Mouse (Mus musculus): ENCODE measurements around the gene Olfr1362. TPM values are rescaled to one million over a fixed set of nuclear protein-coding genes. Genes with fewer than 3 reads are reported as not detected.

The Olfr1362 gene
- polyA plus RNA-seq (2014; fragmentation: Nextera tagmentation; extraction: Ambion mirVana): not detected in 2 replicates

DNA sequence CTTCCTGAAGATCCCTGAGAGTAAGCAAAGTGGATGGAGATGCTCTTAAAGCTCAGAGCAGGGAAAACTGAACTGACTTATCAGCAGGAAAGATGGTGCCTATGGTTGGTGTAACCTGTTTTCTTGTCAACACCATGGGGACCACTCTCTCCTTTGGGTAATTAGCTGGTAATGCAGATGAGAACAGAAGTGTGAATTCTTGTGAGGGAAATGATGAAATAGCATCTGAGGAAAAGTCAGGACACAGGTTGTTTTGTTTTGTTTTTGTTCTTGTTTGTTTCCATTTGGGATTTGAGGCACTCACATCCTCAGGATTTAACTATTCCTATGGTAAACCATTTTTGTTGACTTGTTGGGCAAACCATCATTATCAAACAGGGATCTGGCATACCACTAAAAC lies at the start of gene Olfr1362:
Gene Olfr1362 (minus strand): TSS at position 101 of the 400 bp plus-strand sequence.
- Histone ChIP-seq H3K36me3 (ENCODE audit: control insufficient read depth, insufficient read depth, low read length) (no peaks in the 10 kb centered on the region), H3K27me3 (ENCODE audit: control insufficient read depth, insufficient read depth, low read length) (no peaks in the 10 kb centered on the region), H3K27ac (replicated peaks in 1 of 2; ENCODE audit: control insufficient read depth in 1 of 2, insufficient read depth in 1 of 2, low read depth in 2 of 2, low read length in 2 of 2) (no peak within 1 kb of the TSS), H3K4me1 (ENCODE audit: control insufficient read depth in 2 of 2, insufficient read depth in 2 of 2, low read length in 2 of 2) (no peaks in the 10 kb centered on the region), H3K4me2 (ENCODE audit: low read length) (no peak within 1 kb of the TSS), H3K9ac (ENCODE audit: low read length) (no peak within 1 kb of the TSS), H3K4me3 (ENCODE audit: control insufficient read depth in 1 of 2, insufficient read depth in 1 of 2, low read depth in 1 of 2, low read length in 2 of 2) (no peak within 1 kb of the TSS), H3K9me3 (ENCODE audit: control insufficient read depth, low read length) (no peaks in the 10 kb centered on the region)
- ATAC-seq (ENCODE audit: insufficient number of reproducible peaks, insufficient read depth, low FRiP score, low read depth): no peak

DNA sequence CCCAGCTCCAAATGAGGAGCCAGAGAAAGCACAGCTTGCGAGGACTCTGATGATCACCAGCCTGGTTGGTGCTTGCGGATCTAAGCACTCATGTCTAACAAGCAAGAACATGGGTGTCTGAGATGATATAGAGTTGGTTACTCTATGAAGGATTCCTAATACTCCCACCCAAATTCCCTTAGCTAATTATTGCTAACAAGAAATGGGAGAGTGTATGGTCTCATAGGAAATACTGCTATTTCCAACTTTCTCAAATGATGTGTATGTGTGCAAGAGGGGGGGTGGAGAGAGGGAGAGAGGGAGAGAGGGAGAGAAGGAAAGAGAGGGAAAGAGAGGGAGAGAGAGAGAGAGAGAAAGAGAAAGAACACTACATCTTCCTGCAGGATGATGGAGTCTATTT lies 49.5 kb upstream of the Olfr1362 start, which contains the start of gene Olfr1361:
Gene Olfr1361 (minus strand): TSS at position 101 of the 400 bp plus-strand sequence.
- no peak within 1 kb of the TSS for H3K27ac ChIP-seq (replicated peaks in 1 of 2; ENCODE audit: control insufficient read depth in 1 of 2, insufficient read depth in 1 of 2, low read depth in 2 of 2, low read length in 2 of 2)
- H3K9me3 ChIP-seq (ENCODE audit: control insufficient read depth, low read length): no peaks in the 10 kb centered on the region
- no peaks in the 10 kb centered on the region for H3K4me1 ChIP-seq (ENCODE audit: control insufficient read depth in 2 of 2, insufficient read depth in 2 of 2, low read length in 2 of 2)
- no peaks in the 10 kb centered on the region for H3K36me3 ChIP-seq (ENCODE audit: control insufficient read depth, insufficient read depth, low read length)
- no peak within 1 kb of the TSS for H3K4me2 ChIP-seq (ENCODE audit: low read length)
- H3K27me3 ChIP-seq (ENCODE audit: control insufficient read depth, insufficient read depth, low read length): no peaks in the 10 kb centered on the region
- WGBS: 77% methylated on average over 2 of the region's 2 CpGs
- no peak for ATAC-seq (ENCODE audit: insufficient number of reproducible peaks, insufficient read depth, low FRiP score, low read depth)
- H3K4me3 ChIP-seq (ENCODE audit: control insufficient read depth in 1 of 2, insufficient read depth in 1 of 2, low read depth in 1 of 2, low read length in 2 of 2): no peak within 1 kb of the TSS
- H3K9ac ChIP-seq (ENCODE audit: low read length): no peak within 1 kb of the TSS

GRCm38 (mm10) chr13:21642418-21642817 lies 28.6 kb upstream of the Olfr1362 start, which contains the start of gene Olfr11:
Olfr11 (minus strand) TSS chr13:21642518.
- no peaks in the 10 kb centered on the region for H3K27me3 ChIP-seq (ENCODE audit: control insufficient read depth, insufficient read depth, low read length)
- WGBS: 80% methylated on average over 2 of the region's 2 CpGs
- no peak within 1 kb of the TSS for H3K27ac ChIP-seq (replicated peaks in 1 of 2; ENCODE audit: control insufficient read depth in 1 of 2, insufficient read depth in 1 of 2, low read depth in 2 of 2, low read length in 2 of 2)
- no peak within 1 kb of the TSS for H3K4me3 ChIP-seq (ENCODE audit: control insufficient read depth in 1 of 2, insufficient read depth in 1 of 2, low read depth in 1 of 2, low read length in 2 of 2)
- ATAC-seq (ENCODE audit: insufficient number of reproducible peaks, insufficient read depth, low FRiP score, low read depth): no peak
- no peaks in the 10 kb centered on the region for H3K9me3 ChIP-seq (ENCODE audit: control insufficient read depth, low read length)
- no peak within 1 kb of the TSS for H3K4me2 ChIP-seq (ENCODE audit: low read length)
- H3K9ac ChIP-seq (ENCODE audit: low read length): no peak within 1 kb of the TSS
- H3K36me3 ChIP-seq (ENCODE audit: control insufficient read depth, insufficient read depth, low read length): no peaks in the 10 kb centered on the region
- H3K4me1 ChIP-seq (ENCODE audit: control insufficient read depth in 2 of 2, insufficient read depth in 2 of 2, low read length in 2 of 2): no peaks in the 10 kb centered on the region

DNA sequence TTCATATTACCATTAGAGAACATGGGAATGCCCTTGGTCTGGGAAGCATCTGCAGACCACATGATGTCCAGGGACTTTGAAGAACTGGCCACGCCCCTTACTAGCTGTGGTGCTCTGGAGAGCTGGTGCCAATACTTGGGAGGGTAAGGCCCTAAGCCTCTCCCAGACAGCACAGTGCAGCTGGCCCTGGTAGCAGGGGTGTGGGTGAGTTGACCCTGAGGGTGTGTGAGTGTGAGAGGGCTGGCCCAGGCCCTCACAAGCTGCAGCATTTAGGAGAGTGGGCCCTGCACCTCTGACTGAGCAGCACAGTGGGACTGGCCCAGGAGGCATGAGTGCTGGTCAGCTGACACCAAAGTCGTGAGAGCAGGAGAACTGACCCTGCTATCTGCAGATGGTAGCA lies 22.2 kb downstream of the Olfr1362 start:
- H3K9me3 ChIP-seq (ENCODE audit: control insufficient read depth, low read length): peaks cover 6% of the 10 kb centered on the region; the same call in 1 of the 2 replicates
- no peaks in the 10 kb centered on the region for H3K36me3 ChIP-seq (ENCODE audit: control insufficient read depth, insufficient read depth, low read length)
- no peak overlapping the region for H3K27ac ChIP-seq (replicated peaks in 1 of 2; ENCODE audit: control insufficient read depth in 1 of 2, insufficient read depth in 1 of 2, low read depth in 2 of 2, low read length in 2 of 2)
- H3K4me1 ChIP-seq (ENCODE audit: control insufficient read depth in 2 of 2, insufficient read depth in 2 of 2, low read length in 2 of 2): no peaks in the 10 kb centered on the region
- ATAC-seq (ENCODE audit: insufficient number of reproducible peaks, insufficient read depth, low FRiP score, low read depth): no peak
- no peak overlapping the region for H3K9ac ChIP-seq (ENCODE audit: low read length)
- no peak overlapping the region for H3K4me2 ChIP-seq (ENCODE audit: low read length)
- no peak overlapping the region for H3K4me3 ChIP-seq (ENCODE audit: control insufficient read depth in 1 of 2, insufficient read depth in 1 of 2, low read depth in 1 of 2, low read length in 2 of 2)
- no peaks in the 10 kb centered on the region for H3K27me3 ChIP-seq (ENCODE audit: control insufficient read depth, insufficient read depth, low read length)
- WGBS: 40% methylated on average over 2 of the region's 2 CpGs

- WGBS: 77% methylated on average over 2 of the region's 2 CpGs
- H3K4me1 ChIP-seq (ENCODE audit: control insufficient read depth in 2 of 2, insufficient read depth in 2 of 2, low read length in 2 of 2): no peaks in the 10 kb centered on the region
Observed at GRCm38 (mm10) chr13:21581659-21582058, 32.2 kb downstream of the Olfr1362 start, which contains the start of gene Olfr1364. Olfr1364 (minus strand) TSS chr13:21581759.

More at GRCm38 (mm10) chr13:21581659-21582058, 32.2 kb downstream of the Olfr1362 start, which contains the start of gene Olfr1364:
- Histone ChIP-seq H3K27me3 (ENCODE audit: control insufficient read depth, insufficient read depth, low read length) (no peaks in the 10 kb centered on the region), H3K27ac (replicated peaks in 1 of 2; ENCODE audit: control insufficient read depth in 1 of 2, insufficient read depth in 1 of 2, low read depth in 2 of 2, low read length in 2 of 2) (no peak within 1 kb of the TSS), H3K9ac (ENCODE audit: low read length) (no peak within 1 kb of the TSS), H3K9me3 (ENCODE audit: control insufficient read depth, low read length) (no peaks in the 10 kb centered on the region), H3K36me3 (ENCODE audit: control insufficient read depth, insufficient read depth, low read length) (no peaks in the 10 kb centered on the region), H3K4me2 (ENCODE audit: low read length) (no peak within 1 kb of the TSS), H3K4me3 (ENCODE audit: control insufficient read depth in 1 of 2, insufficient read depth in 1 of 2, low read depth in 1 of 2, low read length in 2 of 2) (no peak within 1 kb of the TSS)
- ATAC-seq (ENCODE audit: insufficient number of reproducible peaks, insufficient read depth, low FRiP score, low read depth): no peak

Other genes starting within 250 kb of the Olfr1362 start
- gene Zkscan3, start 211.3 kb downstream of the Olfr1362 start, polyA plus RNA-seq (2014; fragmentation: Nextera tagmentation; extraction: Ambion mirVana): 67.1 and 67.3 TPM in 2 replicates
- 2.4 and 3.6 TPM in 2 replicates for gene Pgbd1, start 173.0 kb downstream of the Olfr1362 start, polyA plus RNA-seq (2014; fragmentation: Nextera tagmentation; extraction: Ambion mirVana)
- 28.1 and 29.9 TPM in 2 replicates for gene Zscan26, start 160.3 kb downstream of the Olfr1362 start, polyA plus RNA-seq (2014; fragmentation: Nextera tagmentation; extraction: Ambion mirVana)
- gene Nkapl, start 145.5 kb downstream of the Olfr1362 start, polyA plus RNA-seq (2014; fragmentation: Nextera tagmentation; extraction: Ambion mirVana): 2.0 and 2.1 TPM in 2 replicates
- gene Zkscan4, start 135.1 kb downstream of the Olfr1362 start, polyA plus RNA-seq (2014; fragmentation: Nextera tagmentation; extraction: Ambion mirVana): 1.7 and 1.9 TPM in 2 replicates
- not detected in 2 replicates for gene Gm10065, start 134.6 kb downstream of the Olfr1362 start, polyA plus RNA-seq (2014; fragmentation: Nextera tagmentation; extraction: Ambion mirVana)
- gene AK157302, start 118.8 kb downstream of the Olfr1362 start, polyA plus RNA-seq (2014; fragmentation: Nextera tagmentation; extraction: Ambion mirVana): 0.57 and 0.61 TPM in 2 replicates
- gene Gm11273, start 112.6 kb downstream of the Olfr1362 start, polyA plus RNA-seq (2014; fragmentation: Nextera tagmentation; extraction: Ambion mirVana): 15.0 and 17.5 TPM in 2 replicates
- gene Zkscan8, start 82.9 kb downstream of the Olfr1362 start, polyA plus RNA-seq (2014; fragmentation: Nextera tagmentation; extraction: Ambion mirVana): 6.3 and 7.2 TPM in 2 replicates
- 0.07 and 0.11 TPM in 2 replicates for gene Olfr1366, start 71.2 kb downstream of the Olfr1362 start, polyA plus RNA-seq (2014; fragmentation: Nextera tagmentation; extraction: Ambion mirVana)
- gene Olfr1535, start 54.1 kb downstream of the Olfr1362 start, polyA plus RNA-seq (2014; fragmentation: Nextera tagmentation; extraction: Ambion mirVana): not detected in 2 replicates
- not detected in 2 replicates for gene Olfr1364, start 32.3 kb downstream of the Olfr1362 start, polyA plus RNA-seq (2014; fragmentation: Nextera tagmentation; extraction: Ambion mirVana)
- gene Olfr11, start 28.5 kb upstream of the Olfr1362 start, polyA plus RNA-seq (2014; fragmentation: Nextera tagmentation; extraction: Ambion mirVana): not detected in 2 replicates
- gene Olfr1361, start 49.4 kb upstream of the Olfr1362 start, polyA plus RNA-seq (2014; fragmentation: Nextera tagmentation; extraction: Ambion mirVana): not detected in 2 replicates
- gene Olfr1360, start 63.4 kb upstream of the Olfr1362 start, polyA plus RNA-seq (2014; fragmentation: Nextera tagmentation; extraction: Ambion mirVana): not detected in 2 replicates
- not detected in 2 replicates for gene Olfr1359, start 84.1 kb upstream of the Olfr1362 start, polyA plus RNA-seq (2014; fragmentation: Nextera tagmentation; extraction: Ambion mirVana)
- 1.2 and 1.4 TPM in 2 replicates for gene Hist1h2bl, start 102.1 kb upstream of the Olfr1362 start, polyA plus RNA-seq (2014; fragmentation: Nextera tagmentation; extraction: Ambion mirVana)
- 12.2 and 15.1 TPM in 2 replicates for gene Hist1h2ai, start 102.4 kb upstream of the Olfr1362 start, polyA plus RNA-seq (2014; fragmentation: Nextera tagmentation; extraction: Ambion mirVana)
- 2.4 and 4.4 TPM in 2 replicates for gene Hist1h3h, start 103.6 kb upstream of the Olfr1362 start, polyA plus RNA-seq (2014; fragmentation: Nextera tagmentation; extraction: Ambion mirVana)
- gene Hist1h2bm, start 108.0 kb upstream of the Olfr1362 start, polyA plus RNA-seq (2014; fragmentation: Nextera tagmentation; extraction: Ambion mirVana): 1.00 TPM in 2 replicates
- gene Hist1h4j, start 121.0 kb upstream of the Olfr1362 start, polyA plus RNA-seq (2014; fragmentation: Nextera tagmentation; extraction: Ambion mirVana): 0.50 and 0.58 TPM in 2 replicates
- gene Hist1h4k, start 136.5 kb upstream of the Olfr1362 start, polyA plus RNA-seq (2014; fragmentation: Nextera tagmentation; extraction: Ambion mirVana): 0.94 and 4.1 TPM in 2 replicates
- 4.3 and 8.0 TPM in 2 replicates for gene Hist1h2ak, start 139.8 kb upstream of the Olfr1362 start, polyA plus RNA-seq (2014; fragmentation: Nextera tagmentation; extraction: Ambion mirVana)
- gene Hist1h2bn, start 140.1 kb upstream of the Olfr1362 start, polyA plus RNA-seq (2014; fragmentation: Nextera tagmentation; extraction: Ambion mirVana): 2.2 and 2.7 TPM in 2 replicates
- gene Hist1h1b, start 166.6 kb upstream of the Olfr1362 start, polyA plus RNA-seq (2014; fragmentation: Nextera tagmentation; extraction: Ambion mirVana): 5.3 and 7.2 TPM in 2 replicates
- 70.6 and 84.8 TPM in 2 replicates for gene Hist1h3i, start 169.3 kb upstream of the Olfr1362 start, polyA plus RNA-seq (2014; fragmentation: Nextera tagmentation; extraction: Ambion mirVana)
- gene Hist1h2an, start 173.2 kb upstream of the Olfr1362 start, polyA plus RNA-seq (2014; fragmentation: Nextera tagmentation; extraction: Ambion mirVana): 2.0 TPM in 1 of 2 replicates, not detected in the other
- 0.38 and 0.58 TPM in 2 replicates for gene Hist1h2bp, start 173.4 kb upstream of the Olfr1362 start, polyA plus RNA-seq (2014; fragmentation: Nextera tagmentation; extraction: Ambion mirVana)
- gene Hist1h2bq, start 196.2 kb upstream of the Olfr1362 start, polyA plus RNA-seq (2014; fragmentation: Nextera tagmentation; extraction: Ambion mirVana): 9.4 and 9.6 TPM in 2 replicates
- gene Hist1h2ao, start 196.4 kb upstream of the Olfr1362 start, polyA plus RNA-seq (2014; fragmentation: Nextera tagmentation; extraction: Ambion mirVana): not detected in 2 replicates
- gene Hist1h4m, start 197.7 kb upstream of the Olfr1362 start, polyA plus RNA-seq (2014; fragmentation: Nextera tagmentation; extraction: Ambion mirVana): not detected in 2 replicates
- gene Hist1h4n, start 218.2 kb upstream of the Olfr1362 start, polyA plus RNA-seq (2014; fragmentation: Nextera tagmentation; extraction: Ambion mirVana): 5.9 and 10.4 TPM in 2 replicates
- 1,528 and 1,577 TPM in 2 replicates for gene Hist1h2ap, start 219.5 kb upstream of the Olfr1362 start, polyA plus RNA-seq (2014; fragmentation: Nextera tagmentation; extraction: Ambion mirVana)
- 10.6 and 11.1 TPM in 2 replicates for gene Hist1h2br, start 219.7 kb upstream of the Olfr1362 start, polyA plus RNA-seq (2014; fragmentation: Nextera tagmentation; extraction: Ambion mirVana)

All from heart, embryonic 14.5 days (tissue).